Mouse (Mus musculus) midbrain, embryonic 12.5 days (tissue): ENCODE results near the gene Hip1r. TPM values are rescaled to one million over a fixed set of nuclear protein-coding genes. Genes with fewer than 3 reads are reported as not detected.

Experiments used
- ATAC-seq: fragments of 200-750 bp; cut with Nextera tagmentation; 2 replicates; pipeline ENCODE4 v1.8.0; 2017; ENCODE audit warnings: low read depth, moderate TSS enrichment, moderate library complexity; ENCODE audit not compliant: low FRiP score
- H3K27ac ChIP-seq: fragments of 300-500 bp; sonication (generic); replicated peaks from 2 replicates; pipeline ENCODE4 v1.5.1; 2016; ENCODE audit warnings: mild to moderate bottlenecking
- H3K27me3 ChIP-seq: fragments of 300-500 bp; sonication (generic); 2 replicates; pipeline ENCODE4 v1.6.1; 2016; ENCODE audit warnings: mild to moderate bottlenecking
- H3K36me3 ChIP-seq: fragments of 300-500 bp; sonication (generic); 2 replicates; pipeline ENCODE4 v1.6.1; 2016
- H3K4me1 ChIP-seq: fragments of 300-500 bp; sonication (generic); 2 replicates; pipeline ENCODE4 v1.6.1; 2016
- H3K4me2 ChIP-seq: fragments of 300-500 bp; sonication (generic); replicated peaks from 2 replicates; pipeline ENCODE4 v1.6.1; 2016; ENCODE audit warnings: mild to moderate bottlenecking, moderate library complexity
- H3K4me3 ChIP-seq: fragments of 300-500 bp; sonication (generic); 2 replicates; pipeline ENCODE4 v1.5.1; 2016; ENCODE audit warnings: mild to moderate bottlenecking
- H3K9ac ChIP-seq: fragments of 300-500 bp; sonication (generic); replicated peaks from 2 replicates; pipeline ENCODE4 v1.6.1; 2016; ENCODE audit warnings: mild to moderate bottlenecking, moderate library complexity
- H3K9me3 ChIP-seq: fragments of 300-500 bp; sonication (generic); 2 replicates; pipeline ENCODE4 v1.6.1; 2016; ENCODE audit warnings: mild to moderate bottlenecking
- WGBS: fragments of 180-500 bp; shearing (Covaris S2); methylation state at CpG from one replicate; pipeline ENCODE4 v1.1.7; 2016; 5-methylcytosine and 5-hydroxymethylcytosine counted together
- polyA plus RNA-seq: library from polyadenylated mRNA; unstranded; fragments of >200 nt; fragmentation: Nextera tagmentation; extraction: Ambion mirVana; gene quantifications from 2 replicates; pipeline ENCODE4 v1.2.1, GENCODE M21; 2016

Hip1r gene
- polyA plus RNA-seq, 1 experiment from 2014 or later: 13.9 TPM

GRCm38 (mm10) chr5:123998370-123998769 lies 24.9 kb downstream of the Hip1r start:
- Histone ChIP-seq H3K27me3 (no peaks in the 10 kb centered on the region), H3K9me3 (no peaks in the 10 kb centered on the region), H3K4me3 (no peak overlapping the region), H3K9ac (0 out of 2 replicates have a peak overlapping the region, but pooled peaks have one; percentile 4), H3K36me3 (peaks cover 8% of the 10 kb centered on the region; the same call in 1 of the 2 replicates), H3K27ac (no peak overlapping the region), H3K4me1 (0 out of 2 replicates have a peak, but pooled peaks cover 7% of the 10 kb centered on the region), H3K4me2 (no peak overlapping the region)
- ATAC-seq: no peak
- 89% methylated on average over 10 of the region's 10 CpGs for WGBS

GRCm38 (mm10) chr5:124000824-124001223 lies 27.4 kb downstream of the Hip1r start:
- H3K4me2 ChIP-seq: no peak overlapping the region
- H3K27ac ChIP-seq: peak overlapping the region; percentile 16; the same call in 1 of the 2 replicates
- H3K36me3 ChIP-seq: peaks cover 26% of the 10 kb centered on the region
- no peaks in the 10 kb centered on the region for H3K27me3 ChIP-seq
- 0 out of 2 replicates have a peak, but pooled peaks cover 7% of the 10 kb centered on the region for H3K4me1 ChIP-seq
- H3K4me3 ChIP-seq: no peak overlapping the region
- no peaks in the 10 kb centered on the region for H3K9me3 ChIP-seq
- ATAC-seq: peak; percentile 61
- 16% methylated on average over 7 of the region's 7 CpGs for WGBS
- H3K9ac ChIP-seq: 0 out of 2 replicates have a peak overlapping the region, but pooled peaks have one; percentile 21

- peak overlapping the region; percentile 16; the same call in 1 of the 2 replicates for H3K27ac ChIP-seq
- H3K4me1 ChIP-seq: 0 out of 2 replicates have a peak, but pooled peaks cover 7% of the 10 kb centered on the region
- H3K27me3 ChIP-seq: no peaks in the 10 kb centered on the region
- no peak overlapping the region for H3K9ac ChIP-seq
- H3K9me3 ChIP-seq: no peaks in the 10 kb centered on the region
- no peak for ATAC-seq
- no peak overlapping the region for H3K4me3 ChIP-seq
- WGBS: 62% methylated on average over 9 of the region's 9 CpGs
- H3K36me3 ChIP-seq: peaks cover 31% of the 10 kb centered on the region
- H3K4me2 ChIP-seq: no peak overlapping the region
Measured at GRCm38 (mm10) chr5:124001274-124001673, 27.8 kb downstream of the Hip1r start.

GRCm38 (mm10) chr5:124002876-124003275 lies 29.4 kb downstream of the Hip1r start:
- H3K9me3 ChIP-seq: no peaks in the 10 kb centered on the region
- no peak overlapping the region for H3K9ac ChIP-seq
- H3K27ac ChIP-seq: peak overlapping the region; percentile 39
- no peak overlapping the region for H3K4me2 ChIP-seq
- ATAC-seq: no peak
- WGBS: 84% methylated on average over 2 of the region's 2 CpGs
- H3K4me3 ChIP-seq: no peak overlapping the region
- peaks cover 47% of the 10 kb centered on the region for H3K36me3 ChIP-seq
- H3K4me1 ChIP-seq: no peaks in the 10 kb centered on the region
- H3K27me3 ChIP-seq: no peaks in the 10 kb centered on the region

GRCm38 (mm10) chr5:124003375-124003774 lies 29.9 kb downstream of the Hip1r start:
- Histone ChIP-seq H3K4me3 (no peak overlapping the region), H3K36me3 (peaks cover 52% of the 10 kb centered on the region), H3K9ac (no peak overlapping the region), H3K27me3 (no peaks in the 10 kb centered on the region), H3K27ac (peak overlapping the region; percentile 39), H3K4me1 (no peaks in the 10 kb centered on the region), H3K4me2 (no peak overlapping the region), H3K9me3 (no peaks in the 10 kb centered on the region)
- no peak for ATAC-seq
- 68% methylated on average over 4 of the region's 4 CpGs for WGBS

GRCm38 (mm10) chr5:124004356-124005150 lies 31.1 kb downstream of the Hip1r start:
- Histone ChIP-seq H3K9ac (no peak overlapping the region), H3K4me2 (no peak overlapping the region), H3K27me3 (no peaks in the 10 kb centered on the region), H3K36me3 (peaks cover 57% of the 10 kb centered on the region), H3K27ac (no peak overlapping the region), H3K4me3 (no peak overlapping the region), H3K4me1 (no peaks in the 10 kb centered on the region), H3K9me3 (no peaks in the 10 kb centered on the region)
- 93% methylated on average over 17 of the region's 17 CpGs for WGBS
- ATAC-seq: no peak

- no peak overlapping the region for H3K4me3 ChIP-seq
- H3K27me3 ChIP-seq: no peaks in the 10 kb centered on the region
- H3K9ac ChIP-seq: no peak overlapping the region
- no peak overlapping the region for H3K27ac ChIP-seq
- no peak for ATAC-seq
- H3K4me2 ChIP-seq: no peak overlapping the region
- H3K9me3 ChIP-seq: no peaks in the 10 kb centered on the region
- peaks cover 4% of the 10 kb centered on the region; the same call in 1 of the 2 replicates for H3K4me1 ChIP-seq
- 96% methylated on average over 15 of the region's 15 CpGs for WGBS
- peaks cover 60% of the 10 kb centered on the region for H3K36me3 ChIP-seq
Measured at GRCm38 (mm10) chr5:124005151-124005500, 31.7 kb downstream of the Hip1r start.

- H3K27ac ChIP-seq: no peak overlapping the region
- WGBS: 95% methylated on average over 11 of the region's 11 CpGs
- no peaks in the 10 kb centered on the region for H3K9me3 ChIP-seq
- ATAC-seq: no peak
- no peak overlapping the region for H3K4me2 ChIP-seq
- H3K27me3 ChIP-seq: no peaks in the 10 kb centered on the region
- H3K4me3 ChIP-seq: no peak overlapping the region
- no peak overlapping the region for H3K9ac ChIP-seq
- peaks cover 9% of the 10 kb centered on the region for H3K4me1 ChIP-seq
- peaks cover 65% of the 10 kb centered on the region for H3K36me3 ChIP-seq
Measured at GRCm38 (mm10) chr5:124005591-124005990, 32.2 kb downstream of the Hip1r start.

GRCm38 (mm10) chr5:124006082-124006873 lies 32.9 kb downstream of the Hip1r start:
- no peak for ATAC-seq
- 92% methylated on average over 26 of the region's 26 CpGs for WGBS
- H3K9ac ChIP-seq: no peak overlapping the region
- no peaks in the 10 kb centered on the region for H3K9me3 ChIP-seq
- H3K27ac ChIP-seq: no peak overlapping the region
- peaks cover 65% of the 10 kb centered on the region for H3K36me3 ChIP-seq
- H3K4me1 ChIP-seq: peaks cover 16% of the 10 kb centered on the region
- H3K4me3 ChIP-seq: no peak overlapping the region
- no peaks in the 10 kb centered on the region for H3K27me3 ChIP-seq
- H3K4me2 ChIP-seq: no peak overlapping the region

GRCm38 (mm10) chr5:124006891-124007491 lies 33.6 kb downstream of the Hip1r start:
- WGBS: 91% methylated on average over 17 of the region's 17 CpGs
- H3K27ac ChIP-seq: no peak overlapping the region
- no peak overlapping the region for H3K9ac ChIP-seq

GRCm38 (mm10) chr5:124010077-124010476 lies 36.6 kb downstream of the Hip1r start:
- no peak overlapping the region; the same call in 1 of the 2 replicates for H3K9ac ChIP-seq
- 91% methylated on average over 8 of the region's 8 CpGs for WGBS
- ATAC-seq: no peak
- peak overlapping the region; percentile 44 for H3K4me2 ChIP-seq
- H3K4me3 ChIP-seq: no peak overlapping the region
- H3K9me3 ChIP-seq: no peaks in the 10 kb centered on the region
- peak overlapping the region; percentile 93 for H3K27ac ChIP-seq
- H3K4me1 ChIP-seq: peaks cover 54% of the 10 kb centered on the region
- no peaks in the 10 kb centered on the region for H3K27me3 ChIP-seq
- H3K36me3 ChIP-seq: peaks cover 54% of the 10 kb centered on the region

More at GRCm38 (mm10) chr5:124006891-124007491, 33.6 kb downstream of the Hip1r start:
- H3K27me3 ChIP-seq: no peaks in the 10 kb centered on the region
- no peak for ATAC-seq
- H3K4me1 ChIP-seq: peaks cover 23% of the 10 kb centered on the region
- H3K36me3 ChIP-seq: peaks cover 65% of the 10 kb centered on the region
- H3K4me3 ChIP-seq: no peak overlapping the region
- H3K9me3 ChIP-seq: no peaks in the 10 kb centered on the region
- no peak overlapping the region for H3K4me2 ChIP-seq
